In the genomic region with DNA sequence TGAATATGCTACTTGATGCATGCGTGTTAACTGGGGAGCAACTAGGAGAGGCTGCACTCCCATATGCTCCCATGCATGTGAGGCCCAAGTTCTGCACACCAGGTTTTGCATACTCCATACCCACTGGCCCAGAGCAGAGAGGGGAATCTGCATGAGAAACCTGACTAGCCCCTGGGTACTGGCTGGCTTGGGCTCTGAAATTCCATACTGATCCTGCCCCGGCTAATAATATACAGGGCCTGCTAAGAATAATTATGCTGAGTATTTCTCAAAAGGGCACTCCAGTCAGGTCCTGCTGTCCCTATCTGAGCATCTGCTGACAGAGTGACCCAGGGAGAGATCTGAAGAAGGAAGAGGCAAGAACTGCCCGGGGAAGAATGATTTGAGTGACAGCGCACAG, we compare ENCODE assay signal across 33 mouse cellular contexts.
DNase-seq lines count a peak whose midpoint lies in the region; ATAC-seq and TF ChIP-seq lines count a peak whose summit lies in the region.
"Had no signal": no experiment of that assay in that cellular context is flagged by ENCODE, and none has a peak within 500 bp of the region (broad histone marks: within the 10 kb centered on the region; RNA-seq: fewer than 3 reads in every experiment).

No protein-coding gene starts in this region.

- H3K9me3 ChIP-seq in embryonic facial prominence, embryonic 14.5 days (ENCODE audit: control insufficient read depth, low read length) = no peaks in the 10 kb centered on the region
- H3K9me3 ChIP-seq in embryonic facial prominence, embryonic 10.5 days = no peaks in the 10 kb centered on the region
- no peaks in the 10 kb centered on the region for H3K9me3 ChIP-seq in hindbrain, embryonic 13.5 days
- H3K9me3 ChIP-seq in hindbrain, postnatal 0 days (ENCODE audit: low read length) = no peaks in the 10 kb centered on the region
- H3K9me3 ChIP-seq in midbrain, embryonic 13.5 days = no peaks in the 10 kb centered on the region
- H3K9me3 ChIP-seq in midbrain, postnatal 0 days (ENCODE audit: low read length) = no peaks in the 10 kb centered on the region
- H3K9me3 ChIP-seq: forebrain, embryonic 13.5 days had no signal

- H3K4me1 ChIP-seq in embryonic facial prominence, embryonic 14.5 days (ENCODE audit: control insufficient read depth, insufficient read depth, low read length) = no peaks in the 10 kb centered on the region
- peaks cover 15% of the 10 kb centered on the region; the same call in 1 of the 2 replicates for H3K4me1 ChIP-seq in embryonic facial prominence, embryonic 10.5 days
- H3K4me1 ChIP-seq in hindbrain, embryonic 13.5 days (replicated peaks) = peaks cover 25% of the 10 kb centered on the region
- peaks cover 7% of the 10 kb centered on the region; the same call in 1 of the 2 replicates for H3K4me1 ChIP-seq in hindbrain, postnatal 0 days (ENCODE audit: insufficient read depth, low read length)
- H3K4me1 ChIP-seq in midbrain, embryonic 13.5 days (replicated peaks) = peaks cover 38% of the 10 kb centered on the region
- peaks cover 6% of the 10 kb centered on the region; the same call in 1 of the 2 replicates for H3K4me1 ChIP-seq in midbrain, postnatal 0 days (ENCODE audit: insufficient read depth, low read length)

- H3K36me3 ChIP-seq in embryonic facial prominence, embryonic 14.5 days (ENCODE audit: control insufficient read depth, insufficient read depth, low read length) = no peaks in the 10 kb centered on the region
- H3K36me3 ChIP-seq in embryonic facial prominence, embryonic 10.5 days (replicated peaks) = no peaks in the 10 kb centered on the region
- H3K36me3 ChIP-seq in hindbrain, embryonic 13.5 days = no peaks in the 10 kb centered on the region
- no peaks in the 10 kb centered on the region for H3K36me3 ChIP-seq in hindbrain, postnatal 0 days (ENCODE audit: insufficient read depth, low read length)
- H3K36me3 ChIP-seq in midbrain, embryonic 13.5 days = peaks cover 6% of the 10 kb centered on the region; the same call in 1 of the 2 replicates
- no peaks in the 10 kb centered on the region for H3K36me3 ChIP-seq in midbrain, postnatal 0 days (ENCODE audit: insufficient read depth, low read length)

- 0 out of 2 replicates have a peak, but pooled peaks have one; percentile 18 for ATAC-seq in embryonic facial prominence, embryonic 14.5 days (ENCODE audit: low read depth)
- no peak for ATAC-seq in hindbrain, embryonic 13.5 days (ENCODE audit: low FRiP score)
- ATAC-seq in hindbrain, postnatal 0 days = no peak
- peak; percentile 60 for ATAC-seq in midbrain, embryonic 13.5 days
- ATAC-seq in midbrain, postnatal 0 days (ENCODE audit: low FRiP score) = no peak
- ATAC-seq: activated CD4-positive, CD25-positive, alpha-beta regulatory T cell, adult 4 months; forebrain, embryonic 13.5 days had no signal

- no peak overlapping the region for H3K4me3 ChIP-seq in embryonic facial prominence, embryonic 14.5 days (ENCODE audit: low read depth, low read length)
- H3K4me3 ChIP-seq in embryonic facial prominence, embryonic 10.5 days = no peak overlapping the region
- no peak overlapping the region for H3K4me3 ChIP-seq in hindbrain, embryonic 13.5 days
- no peak overlapping the region for H3K4me3 ChIP-seq in hindbrain, postnatal 0 days (ENCODE audit: low read length)
- no peak overlapping the region for H3K4me3 ChIP-seq in midbrain, embryonic 13.5 days (replicated peaks)
- H3K4me3 ChIP-seq in midbrain, postnatal 0 days (ENCODE audit: low read depth, low read length) = no peak overlapping the region
- H3K4me3 ChIP-seq: forebrain, embryonic 13.5 days had no signal

- WGBS in embryonic facial prominence, embryonic 14.5 days = 54% methylated on average over 4 of the region's 4 CpGs
- WGBS in embryonic facial prominence, embryonic 10.5 days = 72% methylated on average over 4 of the region's 4 CpGs
- WGBS in hindbrain, embryonic 13.5 days = 61% methylated on average over 4 of the region's 4 CpGs
- WGBS in hindbrain, postnatal 0 days = 60% methylated on average over 4 of the region's 4 CpGs
- 47% methylated on average over 4 of the region's 4 CpGs for WGBS in midbrain, embryonic 13.5 days
- WGBS in midbrain, postnatal 0 days = 53% methylated on average over 4 of the region's 4 CpGs

- no peak overlapping the region for H3K27ac ChIP-seq in embryonic facial prominence, embryonic 14.5 days (replicated peaks; ENCODE audit: low read depth, low read length)
- no peak overlapping the region for H3K27ac ChIP-seq in embryonic facial prominence, embryonic 10.5 days (replicated peaks)
- H3K27ac ChIP-seq in hindbrain, embryonic 13.5 days = 0 out of 2 replicates have a peak overlapping the region, but pooled peaks have one; percentile 64
- no peak overlapping the region for H3K27ac ChIP-seq in hindbrain, postnatal 0 days
- peak overlapping the region; percentile 72 for H3K27ac ChIP-seq in midbrain, embryonic 13.5 days
- no peak overlapping the region for H3K27ac ChIP-seq in midbrain, postnatal 0 days (ENCODE audit: low read depth, low read length)
- H3K27ac ChIP-seq: forebrain, embryonic 13.5 days; kidney, postnatal 0 days; liver, embryonic 14.5 days; macrophage; stomach, postnatal 0 days had no signal

- H3K4me2 ChIP-seq in embryonic facial prominence, embryonic 14.5 days (ENCODE audit: low read depth, low read length) = no peak overlapping the region
- no peak overlapping the region for H3K4me2 ChIP-seq in hindbrain, embryonic 13.5 days
- no peak overlapping the region for H3K4me2 ChIP-seq in hindbrain, postnatal 0 days (ENCODE audit: low read depth, low read length)
- H3K4me2 ChIP-seq in midbrain, embryonic 13.5 days (replicated peaks) = no peak overlapping the region
- H3K4me2 ChIP-seq in midbrain, postnatal 0 days (ENCODE audit: low read depth, low read length, poor library complexity, severe bottlenecking) = no peak overlapping the region
- H3K4me2 ChIP-seq: forebrain, embryonic 13.5 days; heart, embryonic 11.5 days had no signal

- no peak for TF ChIP-seq CTCF in hindbrain, postnatal 0 days (IDR thresholded peaks at IDR 0.05; ENCODE audit: low read depth)
- no peak for TF ChIP-seq CTCF in midbrain, postnatal 0 days (IDR thresholded peaks at IDR 0.05)

- no peak for DNase-seq in embryonic facial prominence, embryonic 14.5 days (ENCODE audit: low spot score)
- no peak for DNase-seq in embryonic facial prominence, embryonic 10.5 days (ENCODE audit: low spot score)
- DNase-seq in hindbrain, postnatal 0 days (ENCODE audit: low spot score) = no peak
- no peak for DNase-seq in midbrain, postnatal 0 days (ENCODE audit: low spot score)
- DNase-seq in layer of hippocampus, adult 18-20 months (ENCODE audit: low spot score in 2 of 2) = no peak
- DNase-seq in c-Kit-positive CD71-positive TER-119-positive erythroid progenitor cells, embryonic 14.5 days (ENCODE audit: low spot score) = no peak
- DNase-seq: adrenal gland, adult 2 months; adrenal gland, postnatal 36 days; cerebellum, adult 2 months; cerebellum, postnatal 14 days; heart, adult 18-20 months; heart, postnatal 4 days; kidney, adult 2 months; kidney, postnatal 4 days; layer of hippocampus, postnatal 36 days; left cerebral cortex, postnatal 4 days; liver; lung, adult 2 months; lung, postnatal 10 days; right cerebral cortex, postnatal 25 days; spleen, adult 18-20 months; thymus, adult 2 months; thymus, postnatal 36 days had no signal

- no peaks in the 10 kb centered on the region for H3K27me3 ChIP-seq in embryonic facial prominence, embryonic 14.5 days (replicated peaks; ENCODE audit: control insufficient read depth, insufficient read depth, low read length)
- H3K27me3 ChIP-seq in embryonic facial prominence, embryonic 10.5 days (replicated peaks; ENCODE audit: low read depth, poor library complexity, severe bottlenecking) = no peaks in the 10 kb centered on the region
- H3K27me3 ChIP-seq in hindbrain, embryonic 13.5 days = no peaks in the 10 kb centered on the region
- no peaks in the 10 kb centered on the region for H3K27me3 ChIP-seq in hindbrain, postnatal 0 days (ENCODE audit: insufficient read depth, low read length)
- no peaks in the 10 kb centered on the region for H3K27me3 ChIP-seq in midbrain, embryonic 13.5 days
- H3K27me3 ChIP-seq in midbrain, postnatal 0 days (ENCODE audit: insufficient read depth, low read length) = no peaks in the 10 kb centered on the region
- H3K27me3 ChIP-seq: CH12.LX; forebrain, embryonic 13.5 days had no signal

- H3K9ac ChIP-seq in embryonic facial prominence, embryonic 14.5 days (ENCODE audit: low read depth, low read length) = no peak overlapping the region
- H3K9ac ChIP-seq in hindbrain, embryonic 13.5 days = no peak overlapping the region
- H3K9ac ChIP-seq in hindbrain, postnatal 0 days (replicated peaks; ENCODE audit: low read length) = no peak overlapping the region
- H3K9ac ChIP-seq in midbrain, embryonic 13.5 days (replicated peaks) = no peak overlapping the region
- no peak overlapping the region for H3K9ac ChIP-seq in midbrain, postnatal 0 days (replicated peaks; ENCODE audit: low read length, poor library complexity, severe bottlenecking)
- H3K9ac ChIP-seq: forebrain, embryonic 13.5 days; liver, embryonic 14.5 days had no signal

Comparison
In these comparisons a context has a peak if more than half of its experiments do, and no peak if none do; other contexts are left out.
1. ATAC-seq: peak in embryonic facial prominence, embryonic 14.5 days (single experiment) and midbrain, embryonic 13.5 days (single experiment); none in hindbrain, embryonic 13.5 days (single experiment), hindbrain, postnatal 0 days (single experiment) and midbrain, postnatal 0 days (single experiment).
2. H3K27ac ChIP-seq: peak in hindbrain, embryonic 13.5 days (single experiment) and midbrain, embryonic 13.5 days (single experiment); none in embryonic facial prominence, embryonic 14.5 days (single experiment), embryonic facial prominence, embryonic 10.5 days (single experiment), hindbrain, postnatal 0 days (single experiment) and midbrain, postnatal 0 days (single experiment).